Mouse (Mus musculus): Measurements from ENCODE around the gene Rnasel.

GRCm38 (mm10) chr1:153766298-153766697 lies 17.1 kb downstream of the Rnasel start:
- TF ChIP-seq POLR2A (IDR thresholded peaks at IDR 0.05; ENCODE audit: low read depth, low read length) (no peak), CTCF (IDR thresholded peaks at IDR 0.05; ENCODE audit: borderline replicate concordance, insufficient read depth, low read length) (no peak)
